Mouse (Mus musculus) MEL (cell line): ENCODE measurements around the gene Sorl1. TPM values are rescaled to one million over a fixed set of nuclear protein-coding genes. Genes with fewer than 3 reads are reported as not detected.

Experiments
- DNase-seq: peaks from one replicate; pipeline ENCODE4 v3.0.0; 2011; ENCODE audit warnings: low read depth, low spot score
- H3K27ac ChIP-seq: 2 replicates; pipeline ENCODE4 v1.5.1; 2012; ENCODE audit warnings: low read depth, mild to moderate bottlenecking, control low read depth, low read length, moderate library complexity; ENCODE audit not compliant: control insufficient read depth
- H3K27me3 ChIP-seq, 2 experiments: fragments of 150-350 bp in 1 of 2; sonication (generic) in 1 of 2; 2 replicates each; pipeline ENCODE4 v1.6.1; 2012; ENCODE audit warnings: low read length in 2 of 2, mild to moderate bottlenecking in 2 of 2, improper control_type of control experiment in 1 of 2, moderate library complexity in 1 of 2; ENCODE audit not compliant: insufficient read depth in 2 of 2, control insufficient read depth in 1 of 2
- H3K36me3 ChIP-seq, 2 experiments: 2 replicates each; pipeline ENCODE4 v1.6.1; 2012 to 2014; ENCODE audit warnings: low read length in 2 of 2, improper control_type of control experiment in 1 of 2, inconsistent platforms in 1 of 2, mild to moderate bottlenecking in 1 of 2; ENCODE audit not compliant: insufficient read depth in 2 of 2, control insufficient read depth in 1 of 2
- H3K4me1 ChIP-seq, 2 experiments: fragments of 150-350 bp in 1 of 2; sonication (generic) in 1 of 2; 2 replicates each; pipeline ENCODE4 v1.6.1; 2012; ENCODE audit warnings: low read length in 2 of 2, improper control_type of control experiment in 1 of 2, mild to moderate bottlenecking in 1 of 2; ENCODE audit not compliant: insufficient read depth in 2 of 2, control insufficient read depth in 1 of 2
- H3K4me3 ChIP-seq, 2 experiments: fragments of 150-350 bp in 1 of 2; sonication (generic) in 1 of 2; 2 replicates each; pipeline ENCODE4 v1.5.1; 2012; ENCODE audit warnings: low read depth in 2 of 2, low read length in 2 of 2, mild to moderate bottlenecking in 2 of 2, moderate library complexity in 2 of 2, control low read depth in 1 of 2, improper control_type of control experiment in 1 of 2; ENCODE audit not compliant: control insufficient read depth in 1 of 2, insufficient read depth in 1 of 2
- H3K79me2 ChIP-seq: 2 replicates; pipeline ENCODE4 v1.6.1; 2012; ENCODE audit warnings: mild to moderate bottlenecking, low read length, moderate library complexity; ENCODE audit not compliant: control insufficient read depth, poor library complexity, insufficient read depth
- H3K9ac ChIP-seq: 2 replicates; pipeline ENCODE4 v1.6.1; 2012; ENCODE audit warnings: low read depth, mild to moderate bottlenecking, control low read depth, low read length, moderate library complexity; ENCODE audit not compliant: control insufficient read depth, poor library complexity, severe bottlenecking
- H3K9me3 ChIP-seq: fragments of 150-350 bp; sonication (generic); replicated peaks from 2 replicates; pipeline ENCODE4 v1.6.1; 2012; ENCODE audit warnings: mild to moderate bottlenecking, low read length, improper control_type of control experiment, moderate library complexity; ENCODE audit not compliant: insufficient read depth
- CHD1 ChIP-seq: IDR thresholded peaks from 2 replicates; pipeline ENCODE4 v1.6.1; 2012; ENCODE audit warnings: low read depth, mild to moderate bottlenecking, inconsistent platforms, low read length, improper control_type of control experiment
- CHD2 ChIP-seq: IDR thresholded peaks from 2 replicates; pipeline ENCODE4 v1.6.1; 2011; ENCODE audit warnings: low read length, improper control_type of control experiment
- CTCF ChIP-seq, 3 experiments: IDR thresholded peaks in 2 of 3; conservative IDR thresholded peaks in 1 of 3; 2 replicates each; pipeline ENCODE4 v1.5.1; 2011 to 2012; ENCODE audit warnings: low read length in 3 of 3, low read depth in 2 of 3, mild to moderate bottlenecking in 2 of 3, improper control_type of control experiment in 1 of 3, inconsistent platforms in 1 of 3, mixed read lengths in 1 of 3, moderate library complexity in 1 of 3; ENCODE audit not compliant: control insufficient read depth in 1 of 3, insufficient read depth in 1 of 3, poor library complexity in 1 of 3, severe bottlenecking in 1 of 3
- E2F4 ChIP-seq: IDR thresholded peaks from 2 replicates; pipeline ENCODE4 v1.6.1; 2011; ENCODE audit warnings: low read depth, low read length, improper control_type of control experiment, borderline replicate concordance
- ELF1 ChIP-seq: IDR thresholded peaks from 2 replicates; pipeline ENCODE4 v1.6.1; 2014; ENCODE audit warnings: low read depth, mild to moderate bottlenecking, inconsistent platforms, low read length, improper control_type of control experiment, moderate library complexity
- EP300 ChIP-seq, 2 experiments: IDR thresholded peaks; 2 replicates each; pipeline ENCODE4 v1.6.1; 2011; ENCODE audit warnings: improper control_type of control experiment in 2 of 2, low read length in 2 of 2, low read depth in 1 of 2, mild to moderate bottlenecking in 1 of 2
- ETS1 ChIP-seq: IDR thresholded peaks from 2 replicates; pipeline ENCODE4 v1.6.1; 2012; ENCODE audit warnings: low read depth, mild to moderate bottlenecking, inconsistent platforms, low read length, improper control_type of control experiment, moderate library complexity
- HCFC1 ChIP-seq: IDR thresholded peaks from 2 replicates; pipeline ENCODE4 v1.6.1; 2012; ENCODE audit warnings: low read depth, mild to moderate bottlenecking, inconsistent platforms, low read length, improper control_type of control experiment, moderate library complexity
- MAX ChIP-seq: IDR thresholded peaks from 2 replicates; pipeline ENCODE4 v1.6.1; 2011; ENCODE audit warnings: low read length, improper control_type of control experiment
- MAZ ChIP-seq: IDR thresholded peaks from 2 replicates; pipeline ENCODE4 v1.6.1; 2012; ENCODE audit warnings: low read depth, mild to moderate bottlenecking, inconsistent platforms, low read length, improper control_type of control experiment
- NRF1 ChIP-seq: IDR thresholded peaks from 2 replicates; pipeline ENCODE4 v1.6.1; 2014; ENCODE audit warnings: low read depth, mild to moderate bottlenecking, inconsistent platforms, low read length, improper control_type of control experiment, moderate library complexity; ENCODE audit not compliant: poor library complexity, insufficient read depth, severe bottlenecking
- POLR2A ChIP-seq, 2 experiments: IDR thresholded peaks; 2 replicates each; pipeline ENCODE4 v1.6.1; 2011 to 2012; ENCODE audit warnings: low read length in 2 of 2, mild to moderate bottlenecking in 2 of 2, control low read depth in 1 of 2, improper control_type of control experiment in 1 of 2, low read depth in 1 of 2, moderate library complexity in 1 of 2; ENCODE audit not compliant: control insufficient read depth in 1 of 2, insufficient read depth in 1 of 2, poor library complexity in 1 of 2
- POLR2AphosphoS2 ChIP-seq: IDR thresholded peaks from 2 replicates; pipeline ENCODE4 v1.6.1; 2011; ENCODE audit warnings: low read length, improper control_type of control experiment
- RAD21 ChIP-seq: IDR thresholded peaks from 2 replicates; pipeline ENCODE4 v1.6.1; 2011; ENCODE audit warnings: mild to moderate bottlenecking, low read depth, low read length, improper control_type of control experiment
- RCOR1 ChIP-seq: IDR thresholded peaks from 2 replicates; pipeline ENCODE4 v1.6.1; 2012; ENCODE audit warnings: low read depth, mild to moderate bottlenecking, inconsistent platforms, low read length, improper control_type of control experiment
- SIN3A ChIP-seq: IDR thresholded peaks from 2 replicates; pipeline ENCODE4 v1.6.1; 2012; ENCODE audit warnings: low read length, improper control_type of control experiment, inconsistent platforms
- SMC3 ChIP-seq: IDR thresholded peaks from 2 replicates; pipeline ENCODE4 v1.6.1; 2011; ENCODE audit warnings: low read depth, low read length, improper control_type of control experiment
- TBP ChIP-seq: IDR thresholded peaks from 2 replicates; pipeline ENCODE4 v1.8.0; 2011; ENCODE audit warnings: low read depth, low read length, improper control_type of control experiment
- UBTF ChIP-seq: IDR thresholded peaks from 2 replicates; pipeline ENCODE4 v1.6.1; 2012; ENCODE audit warnings: low read depth, mild to moderate bottlenecking, inconsistent platforms, low read length, improper control_type of control experiment, moderate library complexity, borderline replicate concordance; ENCODE audit not compliant: insufficient read depth
- USF1 ChIP-seq: IDR thresholded peaks from 2 replicates; pipeline ENCODE4 v1.6.1; 2014; ENCODE audit warnings: low read depth, mild to moderate bottlenecking, inconsistent platforms, low read length, improper control_type of control experiment, moderate library complexity
- ZC3H11A ChIP-seq: IDR thresholded peaks from 2 replicates; pipeline ENCODE4 v1.6.1; 2012; ENCODE audit warnings: low read depth, mild to moderate bottlenecking, inconsistent platforms, low read length, improper control_type of control experiment
- ZNF384 ChIP-seq: IDR thresholded peaks from 2 replicates; pipeline ENCODE4 v1.6.1; 2012; ENCODE audit warnings: low read depth, mild to moderate bottlenecking, inconsistent platforms, low read length, improper control_type of control experiment
- polyA plus RNA-seq, 2 experiments: library from polyadenylated mRNA; stranded (reverse) in 1 of 2; unstranded in 1 of 2; fragments of >175 nt in 1 of 2; fragments of >200 nt in 1 of 2; gene quantifications; 2 replicates each; pipeline versions ENCODE4 v1.2.1 to v1.2.4; 2012; ENCODE audit warnings: low replicate concordance in 2 of 2, low read depth in 1 of 2; ENCODE audit not compliant: insufficient read length in 2 of 2, insufficient read depth in 1 of 2, missing spikeins in 1 of 2
- total RNA-seq: library from RNA; depleted of rRNA; stranded (reverse); fragments of 300-350 nt; gene quantifications from 2 replicates; pipeline ENCODE4 v1.2.3, GENCODE M21; 2012

Sorl1 gene
- total and polyA plus RNA-seq, 3 experiments: not detected

- Histone ChIP-seq H3K9me3 (no peaks in the 10 kb centered on the region), H3K9ac (no peak overlapping the region), H3K4me1 (no peaks in the 10 kb centered on the region), H3K36me3 (no peaks in the 10 kb centered on the region), H3K27me3 (no peaks in the 10 kb centered on the region), H3K79me2 (no peaks in the 10 kb centered on the region), H3K27ac (no peak overlapping the region), H3K4me3 (no peak overlapping the region)
- DNase-seq: no peak
- TF ChIP-seq POLR2A (IDR thresholded peaks at IDR 0.05; ENCODE audit: control insufficient read depth in 1 of 2, insufficient read depth in 1 of 2, low read depth in 1 of 2, low read length in 2 of 2, poor library complexity in 1 of 2) (no peak), USF1 (no peak), ZC3H11A (no peak), RCOR1 (no peak), RAD21 (no peak), SMC3 (no peak), CTCF (IDR thresholded peaks at IDR 0.05 in 2 of 3, conservative IDR thresholded peaks at IDR 0.05 in 1 of 3; ENCODE audit: control insufficient read depth in 1 of 3, insufficient read depth in 1 of 3, low read depth in 2 of 3, low read length in 3 of 3, poor library complexity in 1 of 3, severe bottlenecking in 1 of 3) (no peak)
Measured at GRCm38 (mm10) chr9:42035213-42035765, 88.8 kb downstream of the Sorl1 start.

DNA sequence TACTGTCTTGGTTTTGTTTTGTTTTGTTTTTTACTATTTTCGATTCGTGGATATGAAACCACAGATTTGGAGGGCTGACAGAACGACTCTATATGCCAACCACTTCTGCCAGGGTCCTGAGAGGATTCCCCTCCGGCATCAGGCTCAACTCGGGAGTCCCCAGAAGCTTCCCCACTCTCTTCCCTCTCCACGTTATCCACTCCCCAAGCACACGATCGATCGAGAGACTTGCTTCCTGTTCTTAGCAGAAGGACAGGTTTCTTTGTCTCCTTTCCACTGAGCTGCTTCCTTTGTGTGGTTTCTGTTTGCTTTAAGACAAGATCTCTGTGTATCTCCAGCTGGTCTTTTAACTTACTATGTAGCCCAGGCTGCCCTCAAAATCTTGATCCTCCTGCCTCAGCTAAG, 90.0 kb downstream of the Sorl1 start:
- TF ChIP-seq CHD1: no peak
- TF ChIP-seq TBP: no peak
- no peak for TF ChIP-seq CHD2
- TF ChIP-seq UBTF: no peak
- no peak for TF ChIP-seq E2F4
- TF ChIP-seq HCFC1: no peak
- no peak for TF ChIP-seq ZC3H11A
- TF ChIP-seq ETS1: no peak
- TF ChIP-seq EP300 (IDR thresholded peaks at IDR 0.05; ENCODE audit: low read depth in 1 of 2, low read length in 2 of 2): no peak
- TF ChIP-seq ELF1: no peak
- no peak for TF ChIP-seq USF1
- TF ChIP-seq MAX: no peak
- no peak for TF ChIP-seq POLR2AphosphoS2
- no peak for TF ChIP-seq MAZ
- no peak for TF ChIP-seq ZNF384
- no peak for TF ChIP-seq NRF1
- TF ChIP-seq SIN3A: no peak
- no peaks in the 10 kb centered on the region for H3K36me3 ChIP-seq
- H3K4me1 ChIP-seq: no peaks in the 10 kb centered on the region
- no peak for DNase-seq
- H3K79me2 ChIP-seq: no peaks in the 10 kb centered on the region
- H3K27me3 ChIP-seq: no peaks in the 10 kb centered on the region
- no peaks in the 10 kb centered on the region for H3K9me3 ChIP-seq
- no peak overlapping the region for H3K27ac ChIP-seq
- H3K4me3 ChIP-seq: no peak overlapping the region
- H3K9ac ChIP-seq: no peak overlapping the region
